Mouse (Mus musculus): ENCODE data around the gene Mark1. TPM values are rescaled to one million over a fixed set of nuclear protein-coding genes. Genes with fewer than 3 reads are reported as not detected.

Mark1 gene
- total RNA-seq, 1 experiment from 2014 or later: not detected

Other genes with a start within 250 kb of the Mark1 start
- gene Marc1, start 188.3 kb downstream of the Mark1 start, total RNA-seq (2017): 0.25 TPM in 1 of 2 replicates, not detected in the other
- gene Marc2, start 153.1 kb downstream of the Mark1 start, total RNA-seq (2017): 66.2 and 74.8 TPM in 2 replicates
- 0.10 TPM in 1 of 2 replicates, not detected in the other for gene C130074G19Rik, start 116.4 kb downstream of the Mark1 start, total RNA-seq (2017)
- gene Rab3gap2, start 204.5 kb upstream of the Mark1 start, total RNA-seq (2017): 49.9 and 50.2 TPM in 2 replicates